Mouse (Mus musculus) cerebellum, adult (tissue): ENCODE data around the gene C87436.

ENCODE experiments used
- ATAC-seq: cut with Nextera tagmentation; 2 replicates; pipeline ENCODE4 v1.9.2; 2017; ENCODE audit warnings: mild to moderate bottlenecking, moderate library complexity, mixed read lengths; ENCODE audit not compliant: insufficient number of reproducible peaks, low FRiP score, low TSS enrichment

Gene C87436

DNA sequence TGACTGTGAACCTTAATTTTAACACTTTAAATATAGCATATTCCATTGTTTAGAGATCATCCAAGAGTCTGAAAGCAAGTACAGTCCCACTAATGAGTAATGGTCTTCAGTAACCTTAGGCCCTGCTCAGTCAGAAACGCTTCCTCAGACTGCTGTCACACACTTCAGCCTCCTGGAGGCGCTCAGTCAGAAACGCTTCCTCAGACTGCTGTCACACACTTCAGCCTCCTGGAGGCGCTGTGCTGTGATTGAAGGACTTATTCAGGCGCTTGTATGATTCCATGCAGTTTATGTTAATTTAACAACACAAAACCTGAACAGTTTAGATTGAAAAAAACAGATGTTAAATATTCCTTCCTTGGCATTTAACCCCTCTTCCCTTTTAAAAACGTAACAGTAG, 17.7 kb upstream of the C87436 start:
- ATAC-seq = no peak

DNA sequence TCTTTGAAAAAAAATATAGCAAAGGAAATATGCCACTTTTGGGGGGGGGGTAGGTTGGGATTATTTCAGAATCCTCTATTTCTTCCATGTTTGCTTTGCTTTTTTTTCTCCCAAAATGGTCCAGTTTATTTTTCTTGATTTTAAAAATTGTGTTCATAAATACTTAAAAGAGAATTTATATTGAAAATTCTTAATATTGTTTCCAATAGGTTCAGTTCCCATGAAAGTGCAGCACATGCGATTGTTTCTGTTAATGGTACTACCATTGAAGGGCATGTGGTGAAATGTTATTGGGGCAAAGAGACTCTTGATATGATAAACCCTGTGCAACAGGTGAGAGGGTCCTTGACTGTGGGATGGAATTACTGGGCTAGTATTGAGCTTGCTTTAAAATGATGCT, 11.8 kb upstream of the C87436 start, which contains the start of gene Gm44790:
TSS of gene Gm44790 (plus strand) at position 301 of the 400 bp plus-strand sequence.
- no peak for ATAC-seq

DNA sequence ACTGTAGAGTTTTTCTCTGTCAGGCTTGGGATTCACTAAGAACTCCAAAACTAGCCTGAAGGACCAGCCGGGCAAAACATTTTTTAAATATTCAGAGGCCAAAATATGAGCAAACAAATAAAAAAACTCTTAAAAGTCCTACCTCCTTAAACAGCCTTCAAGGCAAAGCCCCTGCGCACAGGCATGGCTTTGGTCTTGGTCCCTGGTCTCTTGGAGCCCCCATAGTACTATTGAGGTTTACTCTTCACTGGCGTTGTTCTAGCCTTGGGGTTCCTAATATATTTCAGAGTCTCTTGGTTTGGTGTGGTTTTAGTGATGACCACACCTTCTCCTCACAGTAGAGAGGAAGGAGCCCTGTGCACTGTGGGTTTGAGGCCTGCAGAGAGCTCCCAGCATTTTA, 6.6 kb upstream of the C87436 start:
- ATAC-seq = no peak

DNA sequence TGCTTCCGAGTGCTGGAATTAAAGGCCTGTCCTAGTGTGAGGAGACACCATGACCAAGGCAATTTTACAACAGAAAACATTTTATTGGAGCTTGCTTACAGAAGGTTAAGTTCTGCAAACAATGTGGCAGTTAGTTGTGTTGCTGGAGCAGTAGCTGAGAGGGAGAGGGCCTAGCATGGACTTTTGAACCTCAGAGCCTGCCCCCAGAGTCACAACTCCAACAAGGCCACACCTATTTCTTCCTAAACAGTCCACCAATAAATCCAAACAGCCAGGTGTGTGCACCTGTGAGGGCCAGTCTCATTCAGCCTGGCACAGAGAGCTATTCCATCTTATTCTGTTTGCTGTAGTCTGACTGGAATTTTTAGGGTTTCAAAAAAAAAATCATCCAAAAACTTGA, 4.5 kb upstream of the C87436 start:
- no peak for ATAC-seq

DNA sequence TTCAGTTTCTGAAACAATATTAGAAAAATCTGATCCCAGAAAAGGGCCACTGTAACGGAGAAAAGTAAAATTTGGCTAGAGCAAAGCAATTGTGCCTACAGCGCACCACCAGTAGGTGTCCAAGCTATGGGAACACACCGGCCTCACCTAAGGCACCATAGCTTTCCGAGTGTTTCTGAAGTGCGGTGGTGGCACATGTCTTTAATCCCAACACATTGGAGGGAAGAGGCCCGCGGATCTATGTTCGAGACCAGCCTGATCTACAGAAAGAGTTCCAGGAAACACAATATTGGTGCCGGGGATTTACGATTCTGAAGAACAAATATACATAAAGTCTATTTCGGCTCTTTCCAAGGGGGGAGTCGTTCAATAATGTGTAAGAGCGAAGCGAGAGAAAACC, 463 bp upstream of the C87436 start:
- ATAC-seq = peak; percentile 24; the same call in 1 of the 2 replicates

DNA sequence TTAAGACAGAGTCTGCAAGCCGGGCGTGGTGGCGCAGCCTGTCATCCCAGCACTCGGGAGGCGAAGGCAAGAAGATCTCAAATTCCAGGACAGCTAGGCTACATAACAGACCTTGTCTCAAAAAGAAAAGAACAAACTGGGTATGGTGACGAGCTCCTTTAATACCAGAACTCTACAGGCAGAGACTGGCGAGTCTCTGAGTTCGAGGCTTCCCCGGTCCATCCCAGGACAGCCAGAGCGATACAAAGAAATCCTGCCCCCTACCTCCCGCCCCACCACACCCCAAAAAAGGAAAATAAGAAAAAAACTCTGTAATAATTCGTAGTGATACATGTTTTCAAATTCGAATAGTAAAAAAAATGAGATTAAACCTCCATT, 934 bp downstream of the C87436 start:
- ATAC-seq = no peak

DNA sequence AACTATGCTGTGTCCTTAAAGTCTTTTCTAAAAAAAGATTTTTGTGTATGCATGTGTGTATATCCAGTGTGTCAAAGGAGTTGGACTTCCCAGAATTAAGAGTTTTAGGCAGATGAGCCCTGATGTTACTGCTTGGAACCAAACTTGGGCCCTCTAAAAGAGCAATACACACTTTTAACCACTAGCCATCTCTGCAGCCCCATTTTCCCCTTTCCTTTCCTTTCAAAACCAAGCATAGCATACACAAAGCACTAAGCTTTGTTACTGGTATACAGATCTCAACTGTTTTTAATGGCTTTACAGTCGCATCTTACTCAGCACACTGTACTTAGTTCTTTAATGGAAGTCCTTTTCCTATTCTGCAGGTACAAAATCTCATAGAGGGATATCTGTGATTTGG, 1.4 kb downstream of the C87436 start:
- no peak for ATAC-seq

DNA sequence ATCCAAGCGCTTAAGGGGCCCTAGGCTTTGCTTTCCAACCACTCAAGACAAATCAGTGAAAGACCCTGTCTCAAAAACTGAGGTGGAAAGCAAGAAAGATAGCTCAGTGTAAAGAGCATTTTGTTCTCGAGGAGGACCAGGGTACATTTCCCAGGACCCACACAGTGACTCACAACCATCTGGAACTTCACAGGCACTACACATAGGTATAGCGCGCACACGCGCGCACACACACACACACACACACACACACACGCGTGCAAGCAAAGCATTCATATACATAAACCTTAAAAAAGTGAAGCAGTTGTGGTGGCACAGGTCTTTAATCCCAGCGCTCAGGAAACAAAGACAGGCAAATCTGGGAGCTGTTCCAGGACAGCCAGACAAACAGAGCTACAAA, 3.4 kb downstream of the C87436 start:
- ATAC-seq = no peak

DNA sequence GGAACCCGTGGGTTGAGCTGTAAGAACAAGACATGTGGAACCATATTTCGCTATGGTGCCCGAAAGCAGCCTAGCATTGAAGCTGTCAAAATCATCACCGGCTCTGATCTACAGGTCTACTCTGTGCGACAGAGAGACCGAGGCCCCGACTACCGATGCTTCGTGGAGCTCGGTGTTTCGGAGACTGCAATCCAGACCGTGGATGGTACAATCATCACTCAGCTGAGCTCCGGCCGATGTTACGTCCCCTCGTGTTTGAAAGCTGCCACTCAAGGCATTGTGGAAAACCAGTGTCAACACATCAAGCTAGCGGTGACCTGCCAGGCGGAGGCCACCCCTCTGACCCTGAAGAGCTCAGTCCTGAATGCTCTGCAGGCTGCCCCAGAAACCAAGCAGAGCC, 7.4 kb downstream of the C87436 start:
- ATAC-seq = no peak

DNA sequence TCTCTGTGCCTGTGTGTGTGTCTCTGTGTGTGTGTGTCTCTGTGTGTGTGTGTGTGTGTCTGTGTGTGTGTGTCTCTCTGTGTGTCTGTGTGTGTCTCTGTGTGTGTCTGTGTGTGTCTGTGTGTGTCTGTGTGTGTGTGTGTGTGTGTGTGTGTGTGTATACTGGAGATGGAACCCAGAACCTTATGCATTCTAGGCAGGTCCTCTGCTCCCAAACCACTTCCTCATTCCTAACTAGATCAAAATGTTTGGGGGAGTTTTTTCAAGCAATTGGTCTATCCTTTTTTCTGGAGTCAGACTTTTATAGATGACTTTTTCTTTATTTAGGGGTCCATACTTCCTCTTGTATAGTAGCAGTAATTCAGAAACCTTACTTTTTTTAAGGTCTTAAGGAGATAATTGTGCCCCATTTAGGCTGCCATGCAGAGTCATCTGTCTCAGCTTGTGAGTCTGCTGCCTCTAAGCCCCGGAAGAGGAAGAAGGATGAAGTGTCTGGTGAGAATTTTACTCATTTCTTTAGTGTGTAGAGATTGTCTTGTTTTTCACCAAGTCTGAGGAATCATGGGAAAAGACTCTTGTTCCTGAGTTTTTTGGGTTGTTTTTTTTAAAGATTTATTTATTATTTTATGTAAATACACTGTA, 8.9 kb downstream of the C87436 start:
- no peak for ATAC-seq

DNA sequence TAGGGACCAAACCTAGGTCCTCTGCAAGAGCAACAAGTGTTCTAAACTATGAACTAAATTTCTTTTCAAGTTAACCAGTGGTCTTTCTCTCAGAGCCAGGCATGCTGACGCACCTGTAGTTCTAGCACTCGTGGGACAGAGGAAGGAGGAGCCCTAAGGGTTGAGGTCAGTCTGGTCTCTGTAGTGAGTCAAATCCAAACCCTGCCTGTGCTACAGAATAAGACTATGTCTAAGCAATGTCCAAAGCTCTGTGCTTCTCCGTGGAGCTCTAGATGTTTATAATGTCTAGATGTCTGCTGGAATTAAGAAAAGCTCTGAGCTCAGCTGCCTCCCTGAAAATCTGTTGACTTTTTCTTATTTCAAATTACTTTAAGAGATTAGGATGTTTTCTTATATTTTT, 18.6 kb downstream of the C87436 start:
- ATAC-seq = no peak

DNA sequence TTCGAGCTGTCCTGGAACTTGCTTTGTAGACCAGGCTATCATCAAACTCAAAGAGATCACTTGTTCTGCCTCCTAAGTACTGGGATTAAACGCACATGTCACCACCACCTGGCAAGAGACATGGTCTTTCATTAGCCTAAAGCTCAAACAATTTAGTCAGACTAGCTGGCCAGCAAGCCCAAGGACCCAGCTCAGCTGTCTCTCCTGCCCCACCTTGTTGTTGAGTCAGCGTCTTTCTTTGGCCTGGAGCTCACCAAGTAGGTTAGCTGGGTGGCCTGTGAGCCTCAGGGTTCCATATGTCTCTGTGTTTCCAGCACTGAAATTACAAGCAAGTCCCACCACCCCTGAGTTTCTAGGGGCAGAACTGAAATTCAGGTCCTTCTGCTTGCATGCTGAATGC, 24.9 kb downstream of the C87436 start:
- no peak; the same call in 1 of the 2 replicates for ATAC-seq

DNA sequence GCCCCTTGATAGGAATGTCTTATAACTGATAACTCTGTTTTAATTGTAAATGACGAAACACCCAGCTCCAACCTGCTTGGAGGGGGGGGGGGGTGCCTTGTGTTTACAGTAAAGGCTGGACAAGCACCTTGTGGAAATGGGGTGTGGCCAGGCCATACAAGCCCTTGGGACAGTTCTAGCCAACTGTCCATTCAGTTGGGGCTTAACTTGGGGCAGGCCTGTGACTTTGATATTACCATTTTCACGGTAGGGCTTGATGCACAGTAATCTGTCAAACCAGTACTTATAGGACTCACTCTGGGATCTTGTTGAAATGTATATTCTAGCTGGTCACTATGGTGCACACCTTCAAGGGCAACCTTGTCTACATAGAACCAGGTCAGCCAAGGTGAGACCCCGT, 33.1 kb downstream of the C87436 start:
- no peak for ATAC-seq

DNA sequence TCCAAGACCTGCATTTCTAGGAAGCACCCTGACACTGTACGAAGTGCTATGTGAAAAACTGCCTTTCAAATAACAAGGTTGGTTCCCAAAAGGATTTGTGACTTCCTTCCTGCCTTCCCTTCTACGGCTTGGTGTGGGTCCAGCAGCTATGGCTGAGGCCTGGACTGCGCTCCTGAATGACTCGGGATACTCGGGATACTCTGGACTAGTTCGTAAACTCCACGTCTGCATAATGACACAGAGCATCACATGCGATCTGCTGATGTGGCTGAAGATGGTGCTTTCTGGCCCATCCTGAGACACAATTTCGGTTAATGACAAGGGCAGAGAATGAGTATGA, 33.6 kb downstream of the C87436 start:
- ATAC-seq = no peak

DNA sequence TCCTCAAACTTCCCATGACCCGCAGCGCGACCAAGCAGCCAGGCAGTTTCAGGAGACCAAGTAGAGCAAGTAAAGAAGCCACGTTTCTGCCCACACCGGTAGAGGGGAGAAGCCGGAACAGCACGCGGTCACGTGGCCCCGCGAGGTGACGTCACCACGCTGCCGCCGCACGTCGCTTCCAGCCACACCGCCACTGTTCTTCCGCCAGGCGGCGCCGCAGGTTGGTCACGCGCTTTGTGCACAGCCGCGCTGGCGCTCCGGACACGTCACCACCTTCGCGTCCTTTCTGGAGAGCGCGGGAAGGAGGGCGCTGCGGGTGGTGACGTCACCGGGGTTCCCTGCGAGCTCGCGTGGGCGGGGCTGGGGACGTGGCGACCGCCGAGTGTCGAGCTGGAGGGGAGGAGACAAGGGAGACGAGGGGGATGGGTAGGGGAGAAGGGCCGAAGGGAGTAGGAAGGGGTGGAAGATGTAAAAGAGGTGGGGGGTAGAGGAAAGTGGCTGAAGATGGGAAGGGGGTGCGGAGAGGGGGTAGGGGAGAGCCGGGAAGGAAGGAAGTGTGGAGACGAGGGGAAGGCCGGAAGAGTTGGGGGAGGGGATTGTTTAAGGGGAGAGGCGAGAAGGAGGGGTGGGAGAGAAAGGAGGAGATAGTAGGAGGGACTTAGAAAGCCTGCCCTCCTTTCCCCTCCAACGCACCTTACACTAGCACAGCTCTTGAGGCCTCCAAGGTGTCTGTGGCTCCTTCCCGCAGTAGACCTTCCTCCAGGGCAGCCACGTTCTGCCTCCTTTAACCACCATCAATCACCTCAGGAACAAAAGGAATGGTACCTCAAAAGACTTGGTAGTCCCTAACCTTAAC, 34.2 kb downstream of the C87436 start:
- ATAC-seq = peak; percentile 85

DNA sequence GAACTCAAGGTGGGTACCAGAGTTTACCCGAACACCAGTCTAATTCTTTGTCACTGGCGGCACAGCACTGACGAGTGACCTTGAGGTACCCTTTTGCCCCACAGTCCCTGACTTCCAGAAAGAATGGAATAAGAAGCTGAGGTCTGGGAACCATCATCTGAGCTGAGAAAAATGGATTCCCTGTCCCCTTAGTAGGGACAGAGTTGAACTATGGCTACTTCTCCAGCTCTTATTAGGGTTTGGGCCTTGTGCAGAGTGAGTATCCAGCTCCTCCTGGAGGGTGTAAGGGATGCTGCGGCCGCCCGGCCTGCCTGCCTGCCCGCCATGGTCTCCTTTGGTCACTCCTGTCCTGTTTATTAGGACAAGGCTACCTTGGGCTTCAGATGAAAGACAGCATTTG, 34.9 kb downstream of the C87436 start:
- ATAC-seq = no peak

DNA sequence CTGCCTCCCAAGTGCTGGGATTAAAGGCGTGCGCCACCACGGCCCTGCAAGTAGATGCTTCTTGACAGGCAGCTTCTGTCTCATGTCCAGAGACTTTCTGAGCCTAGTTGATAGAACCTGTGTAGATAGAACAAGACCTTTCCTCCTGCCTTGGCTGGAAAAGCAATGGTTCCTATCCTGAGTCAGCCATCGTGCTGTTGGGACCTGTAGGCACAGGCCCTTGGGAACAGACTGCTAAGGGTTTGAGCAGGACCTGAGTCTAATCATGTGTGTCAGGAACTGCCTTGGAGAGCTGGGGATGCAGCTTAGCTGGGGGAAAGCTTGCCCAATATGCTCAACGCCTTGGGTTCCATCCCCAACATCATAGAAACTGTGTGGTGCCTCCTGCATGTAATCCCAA, 35.9 kb downstream of the C87436 start:
- no peak for ATAC-seq

DNA sequence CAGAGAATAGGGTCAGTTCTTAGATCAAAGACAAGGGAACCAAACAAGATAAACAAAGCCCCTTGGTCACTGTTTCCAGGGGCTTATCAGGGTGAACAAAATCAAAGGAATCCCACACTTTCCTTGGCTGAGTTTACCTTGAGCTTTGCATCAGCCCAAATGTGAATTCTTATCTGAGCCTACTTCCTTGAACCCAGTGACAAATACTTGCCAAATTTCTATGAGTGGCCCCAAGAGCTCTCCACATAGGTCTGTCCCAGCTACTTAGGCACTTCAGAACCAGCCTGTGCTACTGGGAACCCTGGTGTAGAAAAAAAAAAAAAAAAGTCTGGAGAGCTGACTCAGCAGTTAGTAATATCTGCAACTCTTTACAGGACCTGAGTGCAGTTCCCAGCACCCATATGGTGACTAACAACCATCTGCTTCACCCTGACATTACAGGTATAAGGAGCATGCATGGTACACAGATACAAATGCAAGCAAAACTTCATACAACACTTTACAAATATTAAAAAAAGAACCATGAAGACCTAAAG, 36.5 kb downstream of the C87436 start:
- ATAC-seq = no peak

DNA sequence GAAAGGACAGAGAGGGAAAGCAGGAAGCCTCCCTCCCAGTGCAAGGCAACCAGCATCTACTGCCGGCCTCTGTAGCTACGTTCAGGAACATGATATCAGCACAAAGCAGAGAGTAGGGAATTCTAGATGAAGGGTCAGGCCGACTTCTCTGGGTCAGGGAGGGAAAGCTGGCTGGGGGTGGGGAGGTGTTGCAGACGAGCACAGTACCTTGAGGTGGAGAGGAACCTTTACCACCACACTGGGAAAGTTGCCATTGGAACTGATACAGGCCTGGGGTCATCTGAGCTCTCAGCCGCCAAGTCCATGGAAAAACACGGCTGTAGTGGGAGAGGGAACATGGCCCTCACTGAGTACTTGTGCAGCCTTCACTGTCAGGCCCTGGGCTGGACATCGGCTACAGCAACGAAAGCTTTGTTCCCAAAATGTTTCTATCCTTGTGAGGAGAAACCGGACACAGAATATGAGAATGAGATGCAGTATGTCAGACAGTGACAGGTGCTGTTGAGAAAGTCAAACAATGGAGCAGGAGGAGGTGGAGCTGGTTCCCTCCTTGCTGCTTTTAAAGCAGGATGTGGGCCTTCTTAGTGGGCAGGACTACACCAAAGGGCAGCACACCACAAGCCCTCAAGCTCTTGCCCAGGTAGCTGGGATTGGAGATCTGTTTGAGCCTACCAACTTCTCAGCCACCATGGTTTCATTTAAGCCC, 37.4 kb downstream of the C87436 start:
- ATAC-seq = no peak

DNA sequence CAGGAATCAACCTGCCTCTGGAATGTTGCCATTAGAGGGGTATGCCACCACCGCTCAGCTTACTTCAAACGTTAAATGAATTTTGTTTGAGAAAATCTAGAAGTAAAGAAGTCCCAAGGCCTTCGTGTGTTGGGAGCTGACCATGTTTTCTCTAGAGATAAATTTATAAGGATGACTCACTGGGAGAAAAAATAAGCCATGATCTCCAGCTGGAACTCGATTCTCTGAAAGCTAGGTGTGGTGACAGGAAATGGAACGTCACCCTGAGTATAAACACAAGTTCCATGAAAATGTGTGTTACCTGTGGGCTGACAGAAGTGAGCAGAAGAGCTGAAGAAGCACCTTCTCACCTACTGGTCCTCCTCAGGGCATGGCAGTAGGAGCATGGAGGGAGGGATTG, 38.8 kb downstream of the C87436 start:
- no peak for ATAC-seq

DNA sequence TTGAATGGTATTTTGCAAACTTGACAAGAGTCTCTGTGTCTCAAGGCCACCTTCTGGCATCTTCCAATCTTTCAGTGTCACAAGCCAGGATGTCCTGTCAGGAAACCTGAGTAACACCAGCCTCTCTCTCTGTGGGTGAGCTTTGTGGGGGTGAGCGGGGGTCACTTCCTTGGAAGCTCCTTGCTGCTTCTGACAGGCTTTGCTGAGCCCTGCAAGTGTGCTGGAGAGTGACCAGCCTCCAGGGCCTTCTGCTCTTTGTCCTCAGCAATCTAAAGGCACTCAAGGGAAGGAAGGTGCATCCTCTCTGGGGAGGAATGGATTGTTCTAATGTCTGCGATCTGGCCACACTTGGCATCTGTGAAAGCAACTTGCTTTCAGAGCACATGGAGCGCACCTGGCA, 41.1 kb downstream of the C87436 start:
- ATAC-seq = no peak
